Comparison of ENCODE assay signal across 32 mouse cellular contexts in genomic region chr3:27406440-27406839, GRCm38 (mm10). TPM values are rescaled to one million over a fixed set of nuclear protein-coding genes. Genes with fewer than 3 reads are reported as not detected.
"Had no signal": no experiment of that assay in that cellular context is flagged by ENCODE, and none has a peak within 500 bp of the region (broad histone marks: within the 10 kb centered on the region; RNA-seq: fewer than 3 reads in every experiment).

No protein-coding gene starts in this region.

- DNase-seq: gastrocnemius, postnatal 14 days; gastrocnemius, postnatal 36 days; heart, adult 18-20 months; heart, postnatal 14 days; heart, postnatal 36 days; kidney, adult 11 months; kidney, adult 2 months; kidney, adult 9 months; kidney, postnatal 14 days; kidney, postnatal 36 days; liver; liver, embryonic 13.5 days had no signal

- H3K9ac ChIP-seq: heart, embryonic 13.5 days; heart, embryonic 15.5 days; hindbrain, embryonic 13.5 days; hindbrain, embryonic 15.5 days; kidney, embryonic 15.5 days; limb, embryonic 12.5 days; liver, embryonic 13.5 days; liver, embryonic 15.5 days had no signal

- ATAC-seq: hindbrain, postnatal 0 days; intestine, embryonic 16.5 days had no signal

- H3K27ac ChIP-seq: heart, embryonic 10.5 days; heart, embryonic 13.5 days; heart, embryonic 15.5 days; hindbrain, embryonic 13.5 days; hindbrain, embryonic 15.5 days; hindbrain, postnatal 0 days; kidney, embryonic 15.5 days; kidney, postnatal 0 days; layer of hippocampus, adult 2 months; left cerebral cortex, adult 2 months; limb, embryonic 10.5 days; limb, embryonic 12.5 days; liver, embryonic 13.5 days; liver, embryonic 15.5 days had no signal

- H3K4me2 ChIP-seq: heart, embryonic 13.5 days; heart, embryonic 15.5 days; hindbrain, embryonic 13.5 days; hindbrain, embryonic 15.5 days; kidney, embryonic 15.5 days; limb, embryonic 12.5 days; liver, embryonic 11.5 days; liver, embryonic 13.5 days; liver, embryonic 15.5 days had no signal

- H3K36me3 ChIP-seq: heart, embryonic 10.5 days; heart, embryonic 13.5 days; heart, embryonic 15.5 days; hindbrain, embryonic 13.5 days; hindbrain, embryonic 15.5 days; kidney, embryonic 15.5 days; limb, embryonic 10.5 days; limb, embryonic 12.5 days; liver, embryonic 13.5 days; liver, embryonic 15.5 days had no signal

- H3K4me3 ChIP-seq: heart, embryonic 10.5 days; heart, embryonic 13.5 days; heart, embryonic 15.5 days; hindbrain, embryonic 13.5 days; hindbrain, embryonic 15.5 days; kidney, embryonic 15.5 days; layer of hippocampus, adult 2 months; left cerebral cortex, adult 2 months; limb, embryonic 10.5 days; limb, embryonic 12.5 days; liver, embryonic 13.5 days; liver, embryonic 15.5 days had no signal

- H3K4me1 ChIP-seq: heart, embryonic 10.5 days; hindbrain, embryonic 15.5 days; limb, embryonic 10.5 days; limb, embryonic 12.5 days; liver, embryonic 13.5 days; liver, embryonic 15.5 days had no signal

- H3K27me3 ChIP-seq: heart, embryonic 13.5 days; heart, embryonic 15.5 days; hindbrain, embryonic 13.5 days; hindbrain, embryonic 15.5 days; kidney, embryonic 15.5 days; limb, embryonic 12.5 days; liver, embryonic 13.5 days; liver, embryonic 15.5 days had no signal

- H3K9me3 ChIP-seq: heart, embryonic 10.5 days; heart, embryonic 13.5 days; heart, embryonic 15.5 days; hindbrain, embryonic 13.5 days; hindbrain, embryonic 15.5 days; kidney, embryonic 15.5 days; limb, embryonic 10.5 days; limb, embryonic 12.5 days; liver, embryonic 13.5 days; liver, embryonic 15.5 days had no signal

RNA-seq across cellular contexts. Expression of gene Ghsr, which starts 35.3 kb away (rescaled TPM):
- polyA plus RNA-seq: gonadal fat pad, adult 2 months; heart, embryonic 10.5 days; heart, embryonic 13.5 days; heart, embryonic 15.5 days; heart, postnatal 0 days; intestine, embryonic 14.5 days; intestine, embryonic 16.5 days; kidney, adult 2 months; kidney, embryonic 15.5 days; kidney, postnatal 0 days; large intestine, adult 2 months; limb, embryonic 10.5 days; limb, embryonic 12.5 days; limb, embryonic 14.5 days; liver, embryonic 11.5 days; liver, embryonic 13.5 days; liver, embryonic 15.5 days had no signal
